Mouse (Mus musculus) heart, adult 2 months (tissue): ENCODE measurements around the gene Noxa1. TPM values are rescaled to one million over a fixed set of nuclear protein-coding genes. Genes with fewer than 3 reads are reported as not detected.
A peak's percentile ranks its signal among the peaks of the same experiment; 100 is the strongest.

Experiments
- DNase-seq, 2 experiments: peaks; one replicate each; pipeline ENCODE4 v3.0.0; 2021
- H3K27ac ChIP-seq: fragments of 200-600 bp; 2 replicates; pipeline ENCODE4 v1.8.1; 2022
- H3K27me3 ChIP-seq: fragments of 200-500 bp; 2 replicates; pipeline ENCODE4 v1.6.1; 2012; ENCODE audit warnings: mild to moderate bottlenecking, low read length, inconsistent platforms, mixed read lengths; ENCODE audit not compliant: control insufficient read depth, insufficient read depth
- H3K36me3 ChIP-seq: fragments of 200-500 bp; 2 replicates; pipeline ENCODE4 v1.6.1; 2012; ENCODE audit warnings: low read length, inconsistent platforms; ENCODE audit not compliant: control insufficient read depth, insufficient read depth
- H3K4me1 ChIP-seq: fragments of 200-500 bp; 2 replicates; pipeline ENCODE4 v1.6.1; 2011; ENCODE audit warnings: low read length; ENCODE audit not compliant: control insufficient read depth, insufficient read depth
- H3K4me3 ChIP-seq: fragments of 200-600 bp; 2 replicates; pipeline ENCODE4 v1.8.1; 2022
- H3K79me2 ChIP-seq: fragments of 200-500 bp; replicated peaks from 2 replicates; pipeline ENCODE4 v1.6.1; 2012; ENCODE audit warnings: mild to moderate bottlenecking, inconsistent platforms, low read length, moderate library complexity, mixed read lengths; ENCODE audit not compliant: control insufficient read depth, insufficient read depth
- H3K9ac ChIP-seq: fragments of 200-500 bp; 2 replicates; pipeline ENCODE4 v1.6.1; 2012; ENCODE audit warnings: low read depth, mild to moderate bottlenecking, control low read depth, inconsistent platforms, low read length, mixed read lengths
- CTCF ChIP-seq: fragments of 200-600 bp; IDR thresholded peaks from 2 replicates; pipeline ENCODE4 v1.8.1; 2022; ENCODE audit warnings: antibody characterized with exemption, mild to moderate bottlenecking, moderate library complexity
- EP300 ChIP-seq: fragments of 200-500 bp; IDR thresholded peaks from 2 replicates; pipeline ENCODE4 v1.6.1; 2011; ENCODE audit warnings: low read depth, low read length, control low read depth; ENCODE audit not compliant: insufficient read depth
- POLR2A ChIP-seq: fragments of 200-500 bp; IDR thresholded peaks from 2 replicates; pipeline ENCODE4 v1.6.1; 2011; ENCODE audit warnings: mild to moderate bottlenecking, low read depth, low read length, control low read depth; ENCODE audit not compliant: insufficient read depth
- WGBS: fragments of 180-500 bp; shearing (Covaris S2); methylation state at CpG from one replicate; pipeline ENCODE4 v1.1.7; 2018; 5-methylcytosine and 5-hydroxymethylcytosine counted together
- intact Hi-C: fragments of 180-260 bp; cut with DNase I; formaldehyde crosslinking; loops from one replicate; pipeline ENCODE4 v1.15.1; 2025
- polyA plus RNA-seq: library from polyadenylated mRNA; depleted of rRNA; stranded (reverse); fragments of >200 nt; gene quantifications from 2 replicates; pipeline ENCODE4 v1.2.3, GENCODE M21; 2012
- total RNA-seq, 2 experiments: library from RNA; stranded (reverse); gene quantifications; 2 replicates each; pipeline ENCODE4 v1.2.3; 2021

The Noxa1 gene
- total and polyA plus RNA-seq, 3 experiments, result not detected

DNA sequence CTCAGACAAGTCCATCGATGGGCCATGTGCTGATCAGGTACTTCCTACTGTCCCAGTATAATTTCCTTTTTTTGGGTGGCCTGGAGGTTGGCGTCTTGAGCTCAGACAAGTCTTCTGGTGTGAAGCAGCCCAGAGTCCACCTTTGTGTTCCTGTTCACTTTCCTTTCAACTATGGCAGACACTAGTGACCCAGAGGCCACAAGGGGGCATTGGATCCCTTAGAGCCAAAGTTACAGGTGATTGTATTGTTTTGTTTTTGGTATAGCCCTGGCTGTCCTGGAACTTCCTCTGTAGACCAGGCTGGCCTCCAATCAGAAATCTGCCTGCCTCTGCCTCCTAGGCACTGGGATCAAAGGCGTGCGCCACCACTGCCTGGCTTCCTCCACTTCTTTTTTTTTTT, 22.6 kb downstream of the Noxa1 start:
- H3K9ac ChIP-seq, result no peak overlapping the region
- 90% methylated on average over 4 of the region's 4 CpGs for WGBS
- intact Hi-C loops, result no loop called here

DNA sequence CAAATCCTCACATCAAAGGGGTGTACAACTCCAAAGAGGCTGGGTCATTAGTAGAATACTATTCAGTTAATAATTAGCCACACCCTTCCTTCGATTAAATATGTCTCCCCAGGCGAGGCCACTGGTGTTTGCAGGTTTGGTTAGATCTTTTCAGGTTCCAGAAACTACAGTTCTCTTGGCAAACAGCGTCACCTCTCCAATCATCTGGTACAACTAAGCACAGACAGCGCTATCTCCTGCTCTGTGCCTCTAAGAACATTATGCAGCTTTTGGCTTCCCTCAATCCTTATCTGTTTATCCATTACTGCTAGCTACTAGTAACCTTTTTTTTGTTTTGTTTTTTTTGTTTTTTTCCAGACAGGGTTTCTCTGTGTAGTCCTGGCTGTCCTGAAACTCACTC, 25.4 kb downstream of the Noxa1 start:
- H3K9ac ChIP-seq, result no peak overlapping the region
- intact Hi-C loops, result no loop called here

More for the DNA sequence above, 22.6 kb downstream of the Noxa1 start:
- Histone ChIP-seq H3K27ac (no peak overlapping the region), H3K79me2 (no peaks in the 10 kb centered on the region), H3K4me1 (no peaks in the 10 kb centered on the region), H3K27me3 (no peaks in the 10 kb centered on the region), H3K4me3 (no peak overlapping the region), H3K36me3 (no peaks in the 10 kb centered on the region)
- no peak for DNase-seq
- TF ChIP-seq EP300 (no peak), CTCF (peak; percentile 21)

GRCm38 (mm10) chr2:25066552-25066951, 28.4 kb downstream of the Noxa1 start:
- Histone ChIP-seq H3K9ac (no peak overlapping the region), H3K4me1 (no peaks in the 10 kb centered on the region), H3K27ac (no peak overlapping the region), H3K36me3 (no peaks in the 10 kb centered on the region), H3K79me2 (no peaks in the 10 kb centered on the region), H3K4me3 (no peak overlapping the region), H3K27me3 (no peaks in the 10 kb centered on the region)
- 76% methylated on average over 4 of the region's 4 CpGs for WGBS
- no peak for TF ChIP-seq EP300
- no peak for TF ChIP-seq POLR2A
- no peak for TF ChIP-seq CTCF
- no peak for DNase-seq
- intact Hi-C loops, result no loop called here

More for the DNA sequence above, 25.4 kb downstream of the Noxa1 start:
- H3K27ac ChIP-seq, result no peak overlapping the region
- H3K36me3 ChIP-seq, result no peaks in the 10 kb centered on the region
- no peak for TF ChIP-seq EP300
- TF ChIP-seq CTCF, result no peak
- H3K79me2 ChIP-seq, result no peaks in the 10 kb centered on the region
- H3K4me3 ChIP-seq, result no peak overlapping the region
- no peaks in the 10 kb centered on the region for H3K27me3 ChIP-seq
- no peaks in the 10 kb centered on the region for H3K4me1 ChIP-seq
- no peak for DNase-seq
- 73% methylated on average over 4 of the region's 4 CpGs for WGBS

- Histone ChIP-seq H3K4me1 (no peaks in the 10 kb centered on the region), H3K4me3 (no peak overlapping the region), H3K27ac (no peak overlapping the region), H3K36me3 (no peaks in the 10 kb centered on the region), H3K9ac (no peak overlapping the region), H3K27me3 (no peaks in the 10 kb centered on the region), H3K79me2 (no peaks in the 10 kb centered on the region)
- intact Hi-C loops, result no loop called here
- TF ChIP-seq EP300, result no peak
- no peak for TF ChIP-seq CTCF
- no peak for TF ChIP-seq POLR2A
- no peak for DNase-seq
Measured at GRCm38 (mm10) chr2:25065537-25065936, 29.4 kb downstream of the Noxa1 start.

DNA sequence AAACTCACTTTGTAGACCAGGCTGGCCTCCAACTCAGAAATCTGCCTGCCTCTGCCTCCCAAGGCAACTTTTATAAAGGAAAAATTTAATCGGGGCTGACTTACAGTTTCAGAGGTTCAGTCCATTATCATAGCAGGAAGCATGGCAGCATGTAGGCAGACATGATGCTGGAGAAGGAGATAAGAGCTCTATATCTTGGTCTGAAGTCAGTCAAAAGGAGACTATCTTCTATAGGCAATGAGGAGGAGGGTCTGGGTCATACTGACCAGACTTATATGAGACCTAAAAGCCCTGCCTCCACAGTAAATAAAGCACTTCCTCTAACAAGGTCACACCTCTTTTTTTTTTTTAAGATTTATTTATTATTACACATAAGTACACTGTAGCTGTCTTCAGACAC, 30.7 kb downstream of the Noxa1 start:
- H3K27ac ChIP-seq, result no peak overlapping the region
- no peaks in the 10 kb centered on the region for H3K79me2 ChIP-seq
- no peak overlapping the region for H3K9ac ChIP-seq
- no peak for TF ChIP-seq CTCF
- no peak for TF ChIP-seq POLR2A
- TF ChIP-seq EP300, result no peak
- no peak for DNase-seq
- 73% methylated on average over 1 of the region's 1 CpGs for WGBS
- H3K4me3 ChIP-seq, result no peak overlapping the region
- H3K4me1 ChIP-seq, result no peaks in the 10 kb centered on the region
- intact Hi-C loops, result no loop called here
- no peaks in the 10 kb centered on the region for H3K36me3 ChIP-seq
- H3K27me3 ChIP-seq, result no peaks in the 10 kb centered on the region

- Histone ChIP-seq H3K27me3 (no peaks in the 10 kb centered on the region), H3K4me1 (no peaks in the 10 kb centered on the region), H3K79me2 (no peaks in the 10 kb centered on the region), H3K36me3 (no peaks in the 10 kb centered on the region), H3K4me3 (no peak overlapping the region), H3K27ac (no peak overlapping the region), H3K9ac (no peak overlapping the region)
- TF ChIP-seq POLR2A (no peak), CTCF (no peak), EP300 (no peak)
- intact Hi-C loops, result no loop called here
- DNase-seq, result no peak
- 98% methylated on average over 5 of the region's 5 CpGs for WGBS
Measured at GRCm38 (mm10) chr2:25063523-25063922, 31.4 kb downstream of the Noxa1 start.
